Mouse (Mus musculus): Measurements from ENCODE around the gene Ptms.

DNA sequence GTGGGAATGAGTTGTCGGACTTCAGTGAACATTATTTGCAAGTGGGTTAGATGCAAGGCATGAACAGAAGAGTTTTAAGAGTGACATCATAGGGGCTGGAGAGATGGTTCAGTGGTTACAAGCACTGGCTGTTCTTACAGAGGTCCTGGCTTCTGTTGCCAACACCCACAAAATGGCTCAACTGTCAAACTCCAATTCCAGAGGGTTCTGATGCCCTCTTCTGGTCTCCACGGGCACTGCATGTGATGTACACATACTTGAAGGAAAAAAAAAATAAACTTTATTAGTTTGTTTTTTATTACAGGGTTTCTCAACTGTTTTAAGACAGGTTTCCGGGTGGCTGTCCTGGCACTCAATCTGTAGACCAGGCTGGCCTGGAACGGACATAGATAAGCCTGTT is 47.9 kb upstream of the Ptms start:
- TF ChIP-seq GATA1 (IDR thresholded peaks at IDR 0.05; ENCODE audit: borderline replicate concordance, low read length) (no peak), FLI1 (IDR thresholded peaks at IDR 0.05; ENCODE audit: low read length) (no peak)
